Mouse (Mus musculus) left cerebral cortex, postnatal 25 days (tissue): ENCODE measurements around the gene Il27. TPM values are rescaled to one million over a fixed set of nuclear protein-coding genes. Genes with fewer than 3 reads are reported as not detected.
A peak's percentile ranks its signal among the peaks of the same experiment; 100 is the strongest.

Experiments used
- DNase-seq, 2 experiments: peaks; one replicate each; pipeline ENCODE4 v3.0.0; 2022; ENCODE audit warnings: low spot score in 2 of 2, mixed read lengths in 1 of 2
- intact Hi-C: fragments of 180-260 bp; cut with DNase I; formaldehyde crosslinking; loops from one replicate; pipeline ENCODE4 v1.15.1; 2025
- total RNA-seq, 2 experiments: library from RNA; stranded (reverse); gene quantifications; 2 replicates each; pipeline ENCODE4 v1.2.3; 2021

Il27 gene
- total RNA-seq, 2 experiments from 2014 or later, result not detected

DNA sequence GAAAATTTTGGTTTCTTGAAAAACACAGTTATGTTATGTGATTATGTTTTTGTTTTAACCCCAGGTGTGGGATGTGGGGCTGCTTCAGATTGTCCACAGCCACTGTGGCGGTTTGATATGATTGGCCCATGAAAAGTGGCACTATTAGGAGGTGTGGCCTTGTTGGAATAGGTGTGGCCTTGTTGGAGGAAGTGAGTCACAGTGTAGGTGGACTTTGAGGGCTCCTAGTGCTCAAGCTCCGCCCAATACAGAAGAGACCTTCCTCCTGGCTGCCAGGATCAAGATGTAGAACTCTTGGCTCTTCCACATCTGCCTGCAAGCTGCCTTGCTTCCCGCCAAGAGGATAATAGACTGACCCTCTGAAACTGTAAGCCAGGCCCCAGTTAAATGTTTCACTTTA, 18.0 kb upstream of the Il27 start:
- no peak for DNase-seq

DNA sequence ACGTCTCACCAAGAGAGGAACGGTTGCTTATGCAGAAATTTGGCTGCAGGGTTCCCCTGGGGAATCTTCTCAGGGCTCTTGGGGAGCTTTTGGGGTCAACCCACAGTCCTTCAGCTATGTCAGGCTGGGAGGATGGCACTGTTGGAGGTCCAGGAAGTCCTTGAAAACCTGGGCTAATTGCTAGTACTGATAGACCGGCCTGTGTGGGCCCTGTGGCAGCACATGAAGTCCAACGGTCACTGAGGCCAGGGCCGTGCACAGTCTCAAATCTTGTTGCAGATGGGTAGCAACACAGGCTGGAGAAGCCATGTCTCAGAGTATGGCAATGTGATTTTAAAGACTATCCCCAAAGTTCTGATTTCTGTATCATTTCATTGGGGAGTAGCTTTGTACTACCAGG, 13.1 kb upstream of the Il27 start:
- DNase-seq, result no peak
- intact Hi-C loops, result no loop called here

More for the DNA sequence above, 18.0 kb upstream of the Il27 start:
- intact Hi-C loops, result no loop called here

DNA sequence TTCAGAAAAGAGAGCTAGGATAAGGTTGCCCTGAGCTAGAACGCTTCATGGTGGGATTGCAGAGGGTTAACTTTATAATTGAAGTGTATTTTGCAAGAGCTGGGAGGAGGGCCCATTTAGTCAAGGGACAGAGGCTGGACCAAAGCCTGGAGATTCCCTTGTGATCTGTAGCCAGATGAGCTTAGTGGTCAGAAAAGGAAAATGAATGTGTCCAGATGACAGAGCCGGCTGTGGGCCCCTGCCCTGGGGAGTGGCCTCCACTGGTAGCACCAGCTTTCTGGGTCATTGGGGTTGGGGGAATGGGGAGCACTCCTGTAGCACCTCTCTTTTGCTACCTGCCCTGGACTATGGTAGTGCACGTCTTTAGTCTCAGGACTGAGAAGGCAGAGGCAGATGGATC, 12.3 kb upstream of the Il27 start:
- intact Hi-C loops, result no loop called here
- no peak for DNase-seq

- intact Hi-C loops, result no loop called here
- no peak for DNase-seq
Observed at GRCm38 (mm10) chr7:126606611-126607010, 11.9 kb upstream of the Il27 start.

DNA sequence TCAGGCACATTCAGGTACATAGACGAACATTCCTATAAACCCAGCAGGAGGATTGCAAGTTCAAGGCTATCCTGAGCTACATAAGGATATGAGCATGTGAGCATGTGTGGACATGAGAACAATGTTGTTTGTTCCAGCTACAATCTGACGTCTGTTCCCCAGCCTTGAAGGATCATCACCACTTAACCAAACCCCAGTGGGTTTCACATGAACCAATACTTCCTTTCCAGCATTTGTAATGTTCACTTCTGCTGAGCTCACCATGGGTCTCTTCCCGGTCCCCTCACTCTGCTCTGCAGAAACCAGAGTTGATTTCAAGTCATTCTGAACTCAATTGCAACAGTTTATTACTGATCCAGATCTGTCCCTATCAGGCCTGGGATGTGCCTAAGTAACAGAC, 7.9 kb upstream of the Il27 start:
- intact Hi-C loops, result no loop called here
- no peak for DNase-seq

GRCm38 (mm10) chr7:126601896-126602295, 7.2 kb upstream of the Il27 start:
- no peak for DNase-seq
- intact Hi-C loops, result no loop called here

DNA sequence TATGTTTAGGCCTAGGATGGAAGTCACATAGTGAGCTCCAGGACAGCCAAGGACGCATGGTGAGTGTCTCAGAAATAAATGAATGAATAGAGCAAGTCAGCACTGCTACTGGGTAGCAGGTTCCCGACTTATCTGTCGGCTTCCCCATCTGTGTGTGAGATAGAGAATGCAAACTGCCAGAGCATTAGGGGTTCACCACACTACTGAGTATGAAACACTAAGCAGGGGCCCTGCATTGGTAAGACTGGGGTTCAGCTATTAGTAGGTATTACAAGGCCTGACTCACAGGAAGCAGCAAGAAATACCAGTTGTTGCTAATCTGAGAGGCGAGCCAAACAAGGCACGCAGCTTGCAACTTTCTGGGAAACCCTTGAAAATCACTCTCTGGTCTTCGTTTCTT, 4.2 kb upstream of the Il27 start:
- no peak for DNase-seq
- intact Hi-C loops, result no loop called here

GRCm38 (mm10) chr7:126596414-126596813, 1.7 kb upstream of the Il27 start:
- intact Hi-C loops, result no loop called here
- DNase-seq, result no peak

- no peak for DNase-seq
- intact Hi-C loops, result no loop called here
Observed at GRCm38 (mm10) chr7:126595890-126596289, 1.1 kb upstream of the Il27 start.

- intact Hi-C loops, result loop anchor here (2.0 kb wide), 1 partner anchor 49 kb away; no protein-coding TSS in a partner anchor
- peak; percentile 27 to 28 for DNase-seq
Observed at GRCm38 (mm10) chr7:126587779-126588178, 7.0 kb downstream of the Il27 start.

DNA sequence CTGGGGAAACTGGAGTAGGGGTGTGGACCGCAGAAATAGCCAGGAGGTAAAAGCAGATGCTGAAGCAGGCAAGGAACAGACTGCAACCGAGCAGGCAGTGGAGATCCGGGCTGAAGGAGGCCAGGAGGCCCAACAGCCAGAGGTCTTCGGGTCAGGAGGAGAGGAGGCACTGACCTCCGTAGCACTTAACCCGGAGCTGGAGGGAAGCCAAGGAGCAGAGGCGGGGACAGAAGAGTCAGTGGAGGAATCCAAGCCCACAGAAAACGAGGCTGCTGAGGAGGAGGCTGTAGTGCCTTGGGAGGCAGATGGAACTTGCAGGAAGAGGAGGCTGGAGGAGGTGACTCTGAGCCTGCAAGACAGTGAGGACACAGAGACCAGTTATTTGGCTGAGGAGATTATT, 7.9 kb downstream of the Il27 start:
- intact Hi-C loops, result no loop called here
- no peak for DNase-seq

- intact Hi-C loops, result no loop called here
- no peak for DNase-seq
Observed at GRCm38 (mm10) chr7:126585717-126586116, 9.0 kb downstream of the Il27 start, which contains the start of gene Cln3. Gene Cln3, minus strand, starts transcription at chr7:126585817.

- DNase-seq, result peak in 1 of 2 experiments; percentile 28
- intact Hi-C loops, result no loop called here
Observed at GRCm38 (mm10) chr7:126584506-126584977, 10.2 kb downstream of the Il27 start, which contains the start of gene Apobr. Gene Apobr, plus strand, starts transcription at chr7:126584942.

DNA sequence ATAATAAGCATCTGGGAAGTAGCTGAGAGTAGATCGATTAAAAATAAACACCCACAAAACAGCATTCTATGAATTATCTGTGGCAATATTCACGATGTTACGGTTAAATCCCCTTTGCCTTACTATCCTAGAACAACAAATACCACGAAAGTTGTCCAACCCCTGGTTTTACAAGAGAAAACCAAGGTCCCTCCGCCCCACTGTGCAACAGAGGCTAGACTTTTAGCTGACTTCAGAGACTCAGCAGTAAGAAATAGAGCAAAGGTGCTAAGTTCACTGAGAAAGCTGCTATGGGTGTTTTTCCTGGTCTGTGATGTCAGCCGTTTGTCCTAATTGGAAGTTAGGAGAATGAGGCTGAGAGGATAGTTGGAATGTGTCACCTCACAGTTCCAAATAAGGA, 11.0 kb downstream of the Il27 start:
- DNase-seq, result no peak
- intact Hi-C loops, result loop anchor here (2.0 kb wide), 1 partner anchor 111 kb away; the partner anchor contains the start of genes Bola2 and Slx1b

DNA sequence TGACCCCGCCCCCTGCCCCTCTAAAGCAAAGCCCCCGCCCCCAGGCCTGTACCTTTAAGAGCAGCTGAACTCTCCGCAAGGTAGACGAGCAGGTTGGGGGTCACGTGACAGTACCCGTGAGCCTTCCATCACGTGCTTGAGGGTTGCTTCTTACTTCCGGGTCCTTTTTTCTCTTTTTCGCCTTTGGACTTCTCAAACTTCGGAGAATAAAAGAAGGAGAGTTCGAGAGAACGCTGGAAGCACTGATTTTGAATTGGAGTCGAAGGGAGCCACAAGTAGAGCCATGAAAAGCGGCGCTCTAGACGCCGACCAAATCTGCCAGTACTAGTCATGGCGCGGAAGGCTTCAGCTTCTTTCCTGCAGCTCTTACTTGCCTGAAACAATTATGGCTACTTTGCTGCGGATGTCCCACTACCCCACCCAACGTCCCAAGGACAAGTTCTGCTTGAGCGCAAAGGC, 11.5 kb downstream of the Il27 start:
- DNase-seq, result peak; percentile 87 to 93
- intact Hi-C loops, result loop anchor here (2.0 kb wide), 1 partner anchor 112 kb away; the partner anchor contains the start of genes Bola2 and Slx1b

DNA sequence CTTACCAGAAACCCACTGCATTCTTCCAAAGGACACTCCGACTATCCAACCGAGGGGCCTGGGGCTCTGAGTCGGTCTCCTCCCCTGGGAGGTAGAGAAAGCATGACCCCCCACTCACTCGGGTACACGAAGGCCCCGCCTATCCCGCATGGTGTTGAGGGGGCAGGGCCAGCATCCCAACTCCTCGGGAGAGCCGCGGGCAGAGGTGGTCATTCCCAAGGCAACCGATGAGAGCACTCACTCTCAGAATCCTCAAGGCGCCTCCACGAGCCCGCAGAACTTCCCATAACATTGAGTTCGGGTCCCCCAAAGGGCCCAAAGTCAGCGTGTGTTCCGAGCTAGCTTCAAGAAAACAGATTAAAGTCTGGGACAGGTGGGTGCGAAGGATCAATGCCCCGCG, 12.0 kb downstream of the Il27 start:
- intact Hi-C loops, result loop anchor here (2.0 kb wide), 1 partner anchor 112 kb away; the partner anchor contains the start of genes Bola2 and Slx1b

GRCm38 (mm10) chr7:126581661-126582060, 13.1 kb downstream of the Il27 start:
- no peak for DNase-seq
- intact Hi-C loops, result loop anchor here (2.0 kb wide), 1 partner anchor 113 kb away; the partner anchor contains the start of genes Bola2 and Slx1b

More for the DNA sequence above, 12.0 kb downstream of the Il27 start:
- no peak for DNase-seq

DNA sequence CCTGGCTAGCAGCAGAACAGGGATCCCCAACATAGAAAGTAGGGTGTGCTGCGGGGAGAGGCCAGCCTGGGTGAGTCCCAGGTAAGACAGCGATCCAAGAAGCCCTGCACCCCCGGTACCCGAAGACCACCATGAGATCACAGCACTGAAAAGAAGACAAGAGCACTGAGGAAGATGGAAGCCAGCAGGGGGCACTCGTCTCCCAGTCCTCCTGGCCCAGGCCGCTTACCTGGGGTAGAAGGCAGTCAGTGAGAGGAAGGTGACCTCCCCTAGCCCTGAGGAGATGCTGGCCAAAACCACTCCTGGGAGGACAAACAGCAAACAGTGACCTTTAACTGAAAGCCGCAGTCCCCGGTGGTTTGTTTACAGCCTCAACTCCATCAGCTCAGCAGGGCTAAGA, 15.6 kb downstream of the Il27 start:
- DNase-seq, result peak in 1 of 2 experiments; percentile 34
- intact Hi-C loops, result no loop called here

DNA sequence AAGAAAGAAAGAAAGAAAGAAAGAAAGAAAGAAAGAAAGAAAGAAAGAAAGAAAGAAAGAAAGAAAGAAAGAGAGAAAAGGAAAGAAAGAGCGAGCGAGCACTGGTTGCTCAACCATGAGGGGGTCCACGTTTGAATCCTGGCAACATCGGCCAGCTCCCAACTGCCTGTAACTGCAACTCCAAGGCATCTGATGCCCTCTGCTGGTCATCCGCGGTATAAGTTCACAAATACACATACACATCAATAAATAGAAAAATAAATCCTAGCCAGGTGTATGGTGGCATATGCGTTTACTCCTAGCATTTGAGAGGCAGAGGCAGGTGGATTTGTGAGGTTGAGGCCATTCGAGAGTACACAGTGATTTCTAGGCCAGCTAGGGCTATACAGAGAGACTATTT, 17.8 kb downstream of the Il27 start:
- DNase-seq, result peak in 1 of 2 experiments; percentile 33
- intact Hi-C loops, result no loop called here

DNA sequence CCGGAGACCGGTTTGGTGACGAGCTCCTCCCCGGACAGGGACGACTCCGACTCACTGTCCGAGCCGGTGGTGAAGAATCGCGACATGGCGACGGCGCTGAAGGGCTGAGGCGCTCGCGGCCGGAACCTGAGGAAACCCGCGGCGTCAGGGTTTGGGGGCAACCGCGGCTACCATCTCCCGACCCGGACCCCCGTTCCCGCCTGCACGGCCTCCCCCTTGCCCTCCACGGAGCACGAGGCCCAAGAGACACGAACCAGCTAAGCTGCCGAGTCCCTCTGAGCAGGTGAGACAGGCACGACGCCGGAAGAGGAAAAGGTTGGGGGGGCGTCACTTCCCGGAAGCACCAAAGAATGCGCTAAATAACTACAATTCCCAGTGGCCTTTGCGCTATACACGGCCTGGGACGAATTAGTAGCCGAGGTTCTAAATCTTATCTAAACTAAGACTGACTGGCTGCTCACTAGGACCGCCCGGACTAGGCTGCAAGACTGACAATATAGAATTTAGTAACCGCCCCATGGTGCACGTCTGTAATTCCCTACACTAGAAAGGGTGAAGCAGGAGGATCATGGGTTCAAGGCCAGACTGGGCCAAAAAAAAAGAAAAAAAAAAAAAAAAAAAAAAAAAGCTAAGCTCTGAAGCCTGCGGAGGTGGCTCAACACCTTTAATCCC, 28.5 kb downstream of the Il27 start, which contains the start of gene Eif3c:
Gene Eif3c (minus strand): TSS at position 318 of the 672 bp plus-strand sequence.
- DNase-seq, result peak; percentile 91 to 95
- intact Hi-C loops, result loop anchor here (1.0 to 10.0 kb wide), 2 partner anchors 63 to 209 kb away; partner anchors contain the start of genes Atxn2l and Ypel3

DNA sequence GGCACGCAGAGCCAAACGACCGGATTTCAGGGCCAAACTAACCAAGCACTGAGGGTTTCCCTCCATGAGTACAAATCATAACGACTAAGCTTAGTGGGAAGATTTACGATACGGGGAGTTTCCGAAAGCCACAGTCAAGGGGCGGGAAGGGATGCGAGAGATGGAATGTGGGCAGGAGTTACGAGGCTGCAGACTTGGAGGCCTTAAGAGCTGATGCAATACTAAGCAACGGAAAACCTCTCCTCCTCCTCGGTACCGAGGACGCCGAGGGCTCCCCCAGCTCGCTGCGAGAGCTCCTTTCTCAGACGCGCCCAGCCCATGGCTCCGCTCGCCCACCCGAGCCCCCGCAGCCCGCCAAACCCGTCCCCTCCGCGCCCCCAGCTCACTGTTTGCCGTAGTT, 29.0 kb downstream of the Il27 start:
- intact Hi-C loops, result loop anchor here (1.0 to 10.0 kb wide), 2 partner anchors 62 to 209 kb away; partner anchors contain the start of genes Atxn2l and Ypel3
- DNase-seq, result no peak
